Mouse (Mus musculus) kidney, postnatal 4 days (tissue): ENCODE data around the gene Slamf6.
"Not testable (repeated sequence)": the region's sequence is repeated elsewhere in the genome, so short reads cannot be mapped to it uniquely, and the experiment has no call there.

Experiments used
- DNase-seq, 2 experiments: peaks; one replicate each; pipeline ENCODE4 v3.0.0; 2021; ENCODE audit warnings: mixed read lengths in 2 of 2

The Slamf6 gene

GRCm38 (mm10) chr1:171957411-171957810 is 40.1 kb downstream of the Slamf6 start:
- no peak for DNase-seq

- DNase-seq = no peak
Measured at GRCm38 (mm10) chr1:171960726-171961125, 43.4 kb downstream of the Slamf6 start.

GRCm38 (mm10) chr1:171961704-171962103 is 44.4 kb downstream of the Slamf6 start:
- no peak for DNase-seq

- no peak for DNase-seq
Measured at GRCm38 (mm10) chr1:171963613-171964012, 46.3 kb downstream of the Slamf6 start.

- DNase-seq = no peak
Measured at GRCm38 (mm10) chr1:171966054-171966790, 48.9 kb downstream of the Slamf6 start.

GRCm38 (mm10) chr1:171969221-171969620 is 51.9 kb downstream of the Slamf6 start:
- DNase-seq = no peak

GRCm38 (mm10) chr1:171970854-171971586 is 53.7 kb downstream of the Slamf6 start:
- no peak for DNase-seq

- not testable (repeated sequence) for DNase-seq
Measured at GRCm38 (mm10) chr1:171974361-171974760, 57.0 kb downstream of the Slamf6 start.

DNA sequence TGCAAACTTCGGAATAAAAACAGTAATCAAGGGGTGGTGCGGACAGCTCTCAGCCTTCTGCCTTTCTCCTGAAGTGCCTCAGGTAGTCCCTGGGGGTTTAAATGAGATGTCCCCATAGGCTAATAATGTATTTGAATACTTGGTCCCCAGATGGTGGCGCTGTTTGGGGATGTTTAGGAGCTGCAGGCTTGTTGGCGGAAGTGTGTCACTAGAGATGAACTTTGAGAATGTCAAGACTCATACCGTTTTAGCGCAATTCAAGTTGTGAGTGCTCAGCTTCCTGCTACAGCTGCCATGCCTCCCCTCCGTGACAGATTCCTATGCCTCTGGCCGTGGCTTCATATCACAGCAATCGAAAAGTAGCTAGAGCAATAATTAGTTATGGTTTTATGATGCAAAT is 58.1 kb downstream of the Slamf6 start:
- no peak for DNase-seq

DNA sequence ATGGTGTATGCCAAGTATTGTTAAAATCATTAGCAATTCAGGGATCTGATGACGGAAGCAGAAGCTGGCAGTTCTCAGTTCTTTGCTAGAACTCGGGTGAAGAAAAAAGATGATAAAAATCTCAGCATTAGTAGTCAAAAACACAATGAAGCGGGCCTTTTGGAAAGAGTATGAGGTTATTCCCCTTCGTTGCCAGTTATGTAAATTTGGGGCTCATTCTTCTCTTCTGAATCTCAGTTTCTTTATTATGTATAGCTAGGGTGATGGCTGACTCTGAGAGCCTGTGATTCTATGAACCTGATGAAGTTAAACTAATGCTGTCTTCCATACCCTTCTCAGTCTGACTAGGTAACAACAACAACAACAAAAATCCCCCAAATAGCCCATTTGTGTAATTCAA is 58.5 kb downstream of the Slamf6 start:
- DNase-seq = no peak

- peak; percentile 5 to 7 for DNase-seq
Measured at GRCm38 (mm10) chr1:171976826-171977539, 59.7 kb downstream of the Slamf6 start.

DNA sequence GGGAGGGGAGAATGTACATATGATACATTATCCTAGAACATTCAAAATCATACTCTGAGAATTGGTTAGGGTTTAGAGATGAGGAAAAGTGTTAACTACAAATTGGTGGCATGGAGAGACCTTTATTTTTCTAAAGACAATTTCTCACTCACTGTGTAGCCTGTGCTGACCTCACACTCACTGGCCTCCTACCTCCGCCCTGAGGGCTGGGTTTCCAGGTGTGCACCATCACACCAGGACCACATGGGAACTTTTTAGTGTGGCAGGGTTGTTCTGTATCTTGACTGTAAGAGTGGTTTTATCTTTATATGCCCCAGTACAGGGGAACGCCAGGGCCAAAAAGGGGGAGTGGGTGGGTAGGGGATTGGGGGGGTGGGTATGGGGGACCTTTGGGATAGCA is 60.6 kb downstream of the Slamf6 start:
- DNase-seq = no peak

- no peak for DNase-seq
Measured at GRCm38 (mm10) chr1:171979969-171980730, 62.8 kb downstream of the Slamf6 start.

GRCm38 (mm10) chr1:171982170-171982569 is 64.9 kb downstream of the Slamf6 start:
- no peak for DNase-seq

- DNase-seq = no peak
Measured at GRCm38 (mm10) chr1:171982740-171983139, 65.4 kb downstream of the Slamf6 start.

DNA sequence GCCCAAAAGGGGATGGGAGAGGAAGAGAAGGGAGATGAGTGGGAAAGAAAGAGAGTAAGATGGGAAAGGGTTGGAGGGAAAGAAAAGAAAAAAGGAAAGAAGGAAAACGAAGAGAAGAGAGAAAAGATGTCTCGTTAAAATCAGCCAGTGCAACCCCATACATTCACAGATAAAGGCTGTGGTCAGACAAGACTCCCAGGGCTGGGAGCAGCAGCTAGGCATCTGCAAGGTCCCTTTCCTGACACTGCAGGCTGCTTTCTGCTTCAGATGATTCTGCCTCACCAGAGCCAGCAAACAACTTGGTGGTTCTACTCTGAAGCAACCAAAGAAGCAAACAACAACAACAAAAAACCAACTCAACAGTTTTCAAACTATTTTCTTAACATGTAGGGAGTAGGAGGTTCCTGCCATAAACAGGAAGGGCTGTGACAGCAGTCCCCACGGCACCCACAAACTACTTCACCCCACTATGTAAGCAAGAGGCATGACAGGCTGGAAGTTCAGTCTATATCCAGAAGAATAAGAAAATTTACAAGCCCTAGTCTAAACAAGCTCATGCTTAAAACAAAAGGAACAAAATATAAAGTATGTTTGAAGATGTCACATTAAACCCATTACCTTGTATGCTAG is 66.2 kb downstream of the Slamf6 start:
- DNase-seq = no peak

GRCm38 (mm10) chr1:171984121-171984520 is 66.8 kb downstream of the Slamf6 start:
- no peak for DNase-seq

DNA sequence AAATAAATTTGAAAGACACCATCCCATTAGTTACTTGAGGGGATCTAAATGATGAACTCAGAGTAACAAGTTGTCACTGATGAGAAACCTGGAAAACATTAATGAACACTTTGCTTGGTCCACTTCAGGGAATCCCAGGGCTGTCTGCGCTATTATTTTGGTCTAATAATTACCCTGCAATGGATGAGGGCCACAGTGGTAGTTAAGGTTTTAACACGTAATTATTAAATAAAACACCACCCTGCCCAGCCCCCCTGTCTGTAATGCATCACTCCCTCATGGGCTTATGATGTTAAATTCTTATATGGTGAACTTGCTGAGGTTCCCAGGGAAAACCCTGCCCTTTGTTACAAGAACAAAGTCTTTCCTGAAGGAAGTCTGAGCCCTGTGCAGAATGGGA is 74.6 kb downstream of the Slamf6 start:
- no peak for DNase-seq

DNA sequence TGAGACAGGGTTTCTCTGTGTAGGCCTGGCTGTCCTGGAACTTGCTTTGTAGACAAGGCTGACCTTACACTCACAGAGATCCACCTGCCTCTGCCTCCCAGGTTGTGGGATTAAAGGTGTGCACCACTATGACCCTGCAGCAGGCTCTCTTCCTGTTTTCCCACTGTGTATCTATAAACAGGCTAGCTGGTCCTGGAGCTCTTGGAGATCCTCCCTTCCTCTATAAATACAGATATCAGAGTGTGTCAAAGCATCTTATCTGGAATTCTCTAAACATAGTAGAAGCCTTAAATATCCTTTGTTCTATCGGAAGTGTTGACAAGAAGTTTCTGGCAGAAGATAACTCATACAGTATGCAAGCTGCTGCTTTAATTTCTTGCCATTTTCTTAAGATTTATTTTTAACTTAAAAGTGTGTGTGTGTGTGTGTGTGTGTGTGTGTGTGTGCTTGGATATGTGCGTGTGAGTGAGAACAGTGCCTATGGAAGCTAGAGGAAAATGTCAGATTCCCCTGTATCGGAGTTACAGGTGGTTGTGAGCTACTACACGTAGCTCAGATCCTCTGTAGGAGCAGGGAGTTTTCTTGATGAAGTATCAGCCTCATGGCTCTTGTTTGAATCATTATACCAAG is 75.7 kb downstream of the Slamf6 start:
- DNase-seq = no peak

GRCm38 (mm10) chr1:171994501-171994900 is 77.2 kb downstream of the Slamf6 start:
- no peak for DNase-seq

DNA sequence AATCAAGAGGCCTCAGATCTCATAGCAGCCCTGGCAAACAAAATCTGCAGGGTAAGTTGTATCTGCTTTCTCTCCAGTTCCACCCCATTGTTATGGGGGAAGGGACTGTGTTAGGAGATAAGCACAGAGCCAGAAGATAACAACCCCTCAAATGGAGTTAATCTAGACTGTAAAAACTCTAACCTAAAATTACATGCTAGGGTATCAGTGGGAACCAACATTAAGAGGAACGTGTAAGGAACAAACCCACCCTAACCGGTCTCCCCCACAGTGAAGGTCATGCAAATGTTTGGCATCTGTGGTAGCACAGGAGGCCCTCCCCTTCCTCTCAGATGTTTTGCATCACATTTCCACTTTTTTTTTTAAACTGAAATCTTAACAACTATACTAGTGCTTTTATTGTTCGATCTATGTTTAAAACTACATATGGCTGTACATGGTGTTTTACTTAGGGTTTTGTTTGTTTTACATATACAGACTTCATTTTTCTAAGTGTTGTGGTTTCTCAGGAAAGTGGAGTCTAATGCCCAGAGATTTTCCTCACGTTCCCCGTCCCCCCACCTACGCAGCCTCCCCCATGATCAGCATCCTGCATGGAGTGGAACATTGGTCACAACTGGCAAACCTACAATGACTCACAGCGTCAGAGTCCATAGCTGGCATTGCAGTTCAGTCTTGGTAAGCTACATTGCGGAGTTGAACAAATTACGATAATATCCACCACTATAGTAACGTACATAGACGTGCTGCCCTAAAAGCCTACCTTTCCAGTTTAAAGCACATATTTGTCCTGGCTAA is 77.8 kb downstream of the Slamf6 start:
- DNase-seq = no peak
